Mouse (Mus musculus) liver, adult 2 months (tissue): ENCODE results near the gene Kat2a.

ENCODE experiments used
- CTCF ChIP-seq: fragments of 200-500 bp; IDR thresholded peaks from 2 replicates; pipeline ENCODE4 v1.5.1; 2011; ENCODE audit warnings: low read depth, low read length, control low read depth
- POLR2A ChIP-seq: fragments of 200-500 bp; IDR thresholded peaks from 2 replicates; pipeline ENCODE4 v1.6.1; 2011; ENCODE audit warnings: low read length, control low read depth; ENCODE audit not compliant: insufficient read depth; ENCODE audit errors: extremely low read depth

DNA sequence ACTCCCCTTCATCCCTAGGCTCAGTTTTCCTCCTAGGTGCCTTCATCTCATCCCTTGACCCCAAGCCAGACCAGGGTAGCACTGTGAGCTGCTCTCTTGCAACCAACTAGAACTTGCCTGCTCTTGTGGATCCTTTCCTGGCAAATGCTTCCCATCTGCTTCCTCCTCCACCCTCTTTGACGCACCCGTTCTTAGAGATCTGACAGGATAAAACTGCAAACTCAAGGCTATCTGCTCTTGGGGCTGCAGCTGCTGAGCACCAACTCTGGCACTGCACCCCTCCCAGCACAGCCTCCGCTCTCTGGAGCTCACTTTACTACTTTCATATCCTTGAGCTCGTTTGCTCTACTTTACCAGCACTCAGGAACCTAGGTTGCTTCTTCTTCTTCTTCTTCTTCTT, 36.4 kb upstream of the Kat2a start:
- TF ChIP-seq CTCF (no peak), POLR2A (no peak)
